Mouse (Mus musculus): ENCODE measurements around the gene Urad. TPM values are rescaled to one million over a fixed set of nuclear protein-coding genes. Genes with fewer than 3 reads are reported as not detected.

Gene Urad
- polyA plus RNA-seq, 1 experiment from 2014 or later: not detected

GRCm38 (mm10) chr5:147315432-147316075 is 6.7 kb downstream of the Urad start:
- no peak overlapping the region for H3K9ac ChIP-seq (ENCODE audit: low read depth, low read length)
- no peaks in the 10 kb centered on the region for H3K36me3 ChIP-seq (ENCODE audit: control insufficient read depth, insufficient read depth, low read length)
- no peak for ATAC-seq
- no peak overlapping the region for H3K4me2 ChIP-seq (ENCODE audit: low read length)
- under 1% methylated on average over 25 of the region's 25 CpGs for WGBS
- peaks cover 80% of the 10 kb centered on the region for H3K27me3 ChIP-seq (ENCODE audit: control insufficient read depth, insufficient read depth, low read depth, low read length)
- peaks cover 2% of the 10 kb centered on the region; the same call in 1 of the 2 replicates for H3K4me1 ChIP-seq (ENCODE audit: control insufficient read depth, insufficient read depth, low read length)
- no peaks in the 10 kb centered on the region for H3K9me3 ChIP-seq (replicated peaks; ENCODE audit: control insufficient read depth, low read length, poor library complexity, severe bottlenecking)
- no peak overlapping the region for H3K4me3 ChIP-seq (ENCODE audit: low read depth, low read length)
- no peak overlapping the region for H3K27ac ChIP-seq (ENCODE audit: low read length)

GRCm38 (mm10) chr5:147314646-147315431 is 7.4 kb downstream of the Urad start:
- ATAC-seq: peak; percentile 11; the same call in 1 of the 2 replicates

GRCm38 (mm10) chr5:147312830-147313685 is 9.2 kb downstream of the Urad start:
- H3K4me2 ChIP-seq (ENCODE audit: low read length): no peak overlapping the region
- 1% methylated on average over 27 of the region's 27 CpGs for WGBS
- peaks cover 2% of the 10 kb centered on the region; the same call in 1 of the 2 replicates for H3K4me1 ChIP-seq (ENCODE audit: control insufficient read depth, insufficient read depth, low read length)
- H3K9ac ChIP-seq (ENCODE audit: low read depth, low read length): no peak overlapping the region
- H3K36me3 ChIP-seq (ENCODE audit: control insufficient read depth, insufficient read depth, low read length): no peaks in the 10 kb centered on the region
- no peak overlapping the region for H3K4me3 ChIP-seq (ENCODE audit: low read depth, low read length)
- H3K27ac ChIP-seq (ENCODE audit: low read length): no peak overlapping the region
- H3K9me3 ChIP-seq (replicated peaks; ENCODE audit: control insufficient read depth, low read length, poor library complexity, severe bottlenecking): no peaks in the 10 kb centered on the region
- no peak for ATAC-seq
- H3K27me3 ChIP-seq (ENCODE audit: control insufficient read depth, insufficient read depth, low read depth, low read length): peaks cover 87% of the 10 kb centered on the region

More at GRCm38 (mm10) chr5:147314646-147315431, 7.4 kb downstream of the Urad start:
- H3K4me2 ChIP-seq (ENCODE audit: low read length): no peak overlapping the region
- H3K4me3 ChIP-seq (ENCODE audit: low read depth, low read length): no peak overlapping the region
- H3K9me3 ChIP-seq (replicated peaks; ENCODE audit: control insufficient read depth, low read length, poor library complexity, severe bottlenecking): no peaks in the 10 kb centered on the region
- WGBS: under 1% methylated on average over 39 of the region's 39 CpGs
- peaks cover 2% of the 10 kb centered on the region; the same call in 1 of the 2 replicates for H3K4me1 ChIP-seq (ENCODE audit: control insufficient read depth, insufficient read depth, low read length)
- no peak overlapping the region for H3K27ac ChIP-seq (ENCODE audit: low read length)
- H3K9ac ChIP-seq (ENCODE audit: low read depth, low read length): no peak overlapping the region
- H3K36me3 ChIP-seq (ENCODE audit: control insufficient read depth, insufficient read depth, low read length): no peaks in the 10 kb centered on the region
- peaks cover 81% of the 10 kb centered on the region for H3K27me3 ChIP-seq (ENCODE audit: control insufficient read depth, insufficient read depth, low read depth, low read length)

GRCm38 (mm10) chr5:147309786-147310185 is 12.5 kb downstream of the Urad start:
- H3K9ac ChIP-seq (ENCODE audit: low read depth, low read length): no peak overlapping the region

GRCm38 (mm10) chr5:147308451-147308850 is 13.8 kb downstream of the Urad start:
- no peaks in the 10 kb centered on the region for H3K36me3 ChIP-seq (ENCODE audit: control insufficient read depth, insufficient read depth, low read length)
- H3K9me3 ChIP-seq (replicated peaks; ENCODE audit: control insufficient read depth, low read length, poor library complexity, severe bottlenecking): no peaks in the 10 kb centered on the region
- no peak overlapping the region for H3K4me3 ChIP-seq (ENCODE audit: low read depth, low read length)
- no peak for ATAC-seq
- H3K4me1 ChIP-seq (ENCODE audit: control insufficient read depth, insufficient read depth, low read length): peaks cover 7% of the 10 kb centered on the region; the same call in 1 of the 2 replicates
- H3K27ac ChIP-seq (ENCODE audit: low read length): no peak overlapping the region
- H3K4me2 ChIP-seq (ENCODE audit: low read length): no peak overlapping the region
- peaks cover 89% of the 10 kb centered on the region for H3K27me3 ChIP-seq (ENCODE audit: control insufficient read depth, insufficient read depth, low read depth, low read length)
- 5% methylated on average over 9 of the region's 9 CpGs for WGBS
- H3K9ac ChIP-seq (ENCODE audit: low read depth, low read length): no peak overlapping the region

More at GRCm38 (mm10) chr5:147309786-147310185, 12.5 kb downstream of the Urad start:
- Histone ChIP-seq H3K27me3 (ENCODE audit: control insufficient read depth, insufficient read depth, low read depth, low read length) (peaks cover 91% of the 10 kb centered on the region), H3K4me1 (ENCODE audit: control insufficient read depth, insufficient read depth, low read length) (peaks cover 4% of the 10 kb centered on the region; the same call in 1 of the 2 replicates), H3K9me3 (replicated peaks; ENCODE audit: control insufficient read depth, low read length, poor library complexity, severe bottlenecking) (no peaks in the 10 kb centered on the region), H3K36me3 (ENCODE audit: control insufficient read depth, insufficient read depth, low read length) (no peaks in the 10 kb centered on the region), H3K27ac (ENCODE audit: low read length) (no peak overlapping the region), H3K4me2 (ENCODE audit: low read length) (no peak overlapping the region), H3K4me3 (ENCODE audit: low read depth, low read length) (no peak overlapping the region)
- ATAC-seq: no peak
- 8% methylated on average over 2 of the region's 2 CpGs for WGBS

GRCm38 (mm10) chr5:147307398-147307785 is 14.8 kb downstream of the Urad start:
- no peak overlapping the region for H3K4me3 ChIP-seq (ENCODE audit: low read depth, low read length)
- no peak overlapping the region for H3K9ac ChIP-seq (ENCODE audit: low read depth, low read length)
- no peaks in the 10 kb centered on the region for H3K9me3 ChIP-seq (replicated peaks; ENCODE audit: control insufficient read depth, low read length, poor library complexity, severe bottlenecking)
- no peak overlapping the region for H3K27ac ChIP-seq (ENCODE audit: low read length)
- ATAC-seq: no peak
- H3K4me2 ChIP-seq (ENCODE audit: low read length): no peak overlapping the region
- peaks cover 7% of the 10 kb centered on the region; the same call in 1 of the 2 replicates for H3K4me1 ChIP-seq (ENCODE audit: control insufficient read depth, insufficient read depth, low read length)
- H3K27me3 ChIP-seq (ENCODE audit: control insufficient read depth, insufficient read depth, low read depth, low read length): peaks cover 93% of the 10 kb centered on the region
- WGBS: under 1% methylated on average over 12 of the region's 12 CpGs
- H3K36me3 ChIP-seq (ENCODE audit: control insufficient read depth, insufficient read depth, low read length): no peaks in the 10 kb centered on the region

GRCm38 (mm10) chr5:147306638-147307397 is 15.4 kb downstream of the Urad start, which contains the start of gene Cdx2:
Gene Cdx2, minus strand, starts transcription at chr5:147307270.
- peak; percentile 36; the same call in 1 of the 2 replicates for ATAC-seq
- under 1% methylated on average over 63 of the region's 63 CpGs for WGBS

More at GRCm38 (mm10) chr5:147306638-147307397, 15.4 kb downstream of the Urad start, which contains the start of gene Cdx2:
- Histone ChIP-seq H3K9me3 (replicated peaks; ENCODE audit: control insufficient read depth, low read length, poor library complexity, severe bottlenecking) (no peaks in the 10 kb centered on the region), H3K4me3 (ENCODE audit: low read depth, low read length) (no peak within 1 kb of the TSS), H3K4me2 (ENCODE audit: low read length) (no peak within 1 kb of the TSS), H3K27ac (ENCODE audit: low read length) (no peak within 1 kb of the TSS), H3K9ac (ENCODE audit: low read depth, low read length) (no peak within 1 kb of the TSS), H3K27me3 (ENCODE audit: control insufficient read depth, insufficient read depth, low read depth, low read length) (peaks cover 96% of the 10 kb centered on the region), H3K4me1 (ENCODE audit: control insufficient read depth, insufficient read depth, low read length) (peaks cover 7% of the 10 kb centered on the region; the same call in 1 of the 2 replicates), H3K36me3 (ENCODE audit: control insufficient read depth, insufficient read depth, low read length) (no peaks in the 10 kb centered on the region)
